Mouse (Mus musculus) urinary bladder, postnatal 25 days (tissue): ENCODE results near the gene Bach1.

Source experiments
- DNase-seq: peaks from one replicate; pipeline ENCODE4 v3.0.0; 2022; ENCODE audit warnings: low spot score

Bach1 gene

DNA sequence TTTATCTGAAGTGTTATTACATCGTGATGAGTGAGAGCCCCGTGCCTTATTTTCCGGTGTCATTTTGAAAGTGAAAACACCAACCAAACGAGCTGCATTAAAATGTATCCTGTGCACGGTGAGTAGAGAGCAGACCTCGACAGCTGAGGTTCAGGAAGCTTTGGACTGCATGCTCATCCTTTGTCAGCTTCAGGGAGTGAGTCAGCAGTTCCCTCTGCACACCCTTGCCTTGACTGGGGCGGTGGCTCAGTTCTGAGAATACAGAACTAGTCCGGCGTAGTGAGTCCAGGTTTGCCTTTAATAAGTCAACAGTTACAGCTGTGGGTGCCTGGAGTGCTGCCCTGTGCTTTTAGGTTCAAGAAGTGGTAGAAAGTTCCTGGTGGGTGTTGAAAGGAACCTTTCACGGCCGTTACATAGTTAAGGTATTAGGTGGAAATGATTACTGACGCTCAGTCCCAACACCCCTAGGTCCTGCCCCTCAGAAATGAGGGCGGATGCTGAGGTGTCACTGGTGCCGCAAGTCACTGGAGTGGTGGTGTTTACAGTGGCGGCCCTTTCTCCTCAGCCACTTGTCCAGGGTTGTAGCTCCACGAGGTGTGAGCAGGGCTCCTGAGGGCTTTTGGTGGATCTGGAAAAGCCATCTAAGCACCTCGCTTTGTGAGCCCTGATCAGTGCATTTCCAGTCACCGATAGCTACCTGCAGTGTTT lies 14.4 kb downstream of the Bach1 start:
- DNase-seq = no peak

DNA sequence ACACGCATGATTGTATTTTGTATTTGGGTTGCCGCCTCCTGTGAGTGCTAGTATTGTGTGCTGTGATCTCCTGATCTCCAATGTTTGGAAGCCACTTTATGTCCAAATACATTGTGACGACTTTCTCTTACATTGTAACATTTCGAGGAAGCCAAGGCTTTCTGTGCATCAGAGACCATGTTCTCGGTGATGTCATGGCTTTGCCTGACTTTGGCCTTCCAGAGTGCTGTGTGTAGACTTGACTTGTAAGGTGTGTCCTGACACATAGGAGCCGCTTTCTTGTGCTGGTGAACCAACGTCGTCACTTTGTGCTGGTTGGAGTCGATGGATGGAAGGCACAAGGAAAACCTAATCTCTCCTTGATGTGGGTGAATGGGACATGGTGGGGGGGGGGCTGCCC lies 15.8 kb downstream of the Bach1 start:
- DNase-seq = no peak

GRCm38 (mm10) chr16:87715221-87715620 lies 16.5 kb downstream of the Bach1 start:
- no peak for DNase-seq

DNA sequence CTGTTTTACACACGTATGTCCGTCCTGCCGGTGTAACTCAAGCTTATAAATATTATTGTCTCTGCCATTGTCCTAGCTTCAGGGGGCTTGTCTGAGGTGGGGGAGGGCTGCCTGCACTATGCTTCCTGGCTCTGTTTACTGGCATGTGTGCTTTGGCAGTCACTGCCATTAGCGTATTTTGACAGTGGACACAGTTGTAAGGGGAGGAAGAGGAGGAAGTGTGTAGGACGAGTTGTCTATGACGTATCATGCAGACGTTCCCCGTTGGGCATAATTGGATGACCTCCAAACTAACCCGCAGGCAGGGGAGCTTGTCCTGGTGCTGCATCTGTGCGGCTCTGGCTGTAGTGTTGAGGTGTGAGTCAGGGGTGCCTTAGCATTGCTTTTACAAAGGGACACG lies 17.5 kb downstream of the Bach1 start:
- DNase-seq = no peak

GRCm38 (mm10) chr16:87717046-87717660 lies 18.4 kb downstream of the Bach1 start:
- DNase-seq = no peak

DNA sequence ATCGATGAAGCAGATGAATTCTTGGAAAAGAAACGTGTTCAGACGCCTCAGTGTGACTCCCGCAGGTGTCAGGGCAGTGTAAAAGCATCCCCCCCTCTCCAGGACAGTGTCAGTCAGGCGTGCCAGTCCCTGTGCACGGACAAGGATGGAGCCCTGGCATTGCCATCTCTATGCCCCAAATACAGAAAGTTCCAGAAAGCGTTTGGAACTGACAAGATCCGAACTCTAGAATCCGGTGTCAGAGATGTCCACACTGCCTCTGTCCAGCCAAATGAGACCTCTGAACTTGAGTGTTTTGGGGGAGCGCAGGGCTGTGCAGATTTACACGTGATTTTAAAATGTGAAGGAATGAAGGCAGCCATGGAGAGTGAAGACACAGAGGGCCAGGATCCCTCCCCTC lies 20.3 kb downstream of the Bach1 start:
- DNase-seq = no peak

DNA sequence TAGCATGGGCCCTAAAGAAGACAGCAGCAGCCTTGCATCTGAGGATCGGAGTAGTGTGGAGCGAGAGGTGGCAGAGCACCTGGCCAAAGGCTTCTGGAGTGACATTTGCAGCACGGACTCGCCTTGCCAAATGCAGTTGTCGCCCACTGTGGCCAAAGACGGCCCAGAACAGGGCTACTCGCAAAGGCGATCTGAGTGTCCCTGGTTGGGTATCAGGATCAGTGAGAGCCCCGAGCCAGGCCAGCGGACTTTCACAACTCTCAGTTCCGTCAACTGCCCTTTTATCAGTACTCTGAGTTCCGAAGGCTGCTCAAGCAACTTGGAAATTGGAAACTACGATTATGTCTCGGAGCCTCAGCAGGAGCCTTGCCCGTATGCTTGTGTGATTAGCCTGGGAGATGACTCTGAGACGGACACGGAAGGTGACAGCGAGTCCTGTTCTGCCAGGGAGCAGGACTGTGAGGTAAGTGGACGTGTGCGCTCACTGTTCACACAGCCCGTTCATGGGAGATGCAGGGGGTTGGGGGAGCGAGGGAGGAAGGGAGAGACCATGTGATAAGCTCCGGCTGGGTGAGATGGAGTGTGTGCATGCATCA lies 21.0 kb downstream of the Bach1 start:
- no peak for DNase-seq

GRCm38 (mm10) chr16:87720851-87721409 lies 22.2 kb downstream of the Bach1 start:
- no peak for DNase-seq

- DNase-seq = no peak
Measured at GRCm38 (mm10) chr16:87722857-87723256, 24.1 kb downstream of the Bach1 start.

GRCm38 (mm10) chr16:87723479-87723878 lies 24.7 kb downstream of the Bach1 start:
- DNase-seq = no peak

DNA sequence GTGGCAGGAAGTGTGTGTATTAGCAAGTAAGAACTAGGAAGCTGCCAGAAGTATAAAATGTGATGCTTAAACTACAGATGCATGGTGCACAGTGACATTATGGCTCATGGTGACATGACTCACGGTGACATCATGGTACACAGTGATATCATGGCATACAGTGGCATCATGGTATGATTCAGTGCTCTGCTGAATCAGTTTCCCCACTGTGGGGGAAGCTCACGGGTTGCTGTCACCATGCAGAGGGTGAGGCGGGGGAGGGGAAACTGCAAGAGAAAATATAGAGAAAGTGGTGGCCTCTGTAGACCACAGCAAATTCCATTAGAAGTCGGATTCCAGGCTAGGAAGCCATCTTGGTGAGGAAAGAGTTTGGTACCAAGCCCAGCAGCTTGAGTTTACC lies 26.1 kb downstream of the Bach1 start:
- DNase-seq = no peak

DNA sequence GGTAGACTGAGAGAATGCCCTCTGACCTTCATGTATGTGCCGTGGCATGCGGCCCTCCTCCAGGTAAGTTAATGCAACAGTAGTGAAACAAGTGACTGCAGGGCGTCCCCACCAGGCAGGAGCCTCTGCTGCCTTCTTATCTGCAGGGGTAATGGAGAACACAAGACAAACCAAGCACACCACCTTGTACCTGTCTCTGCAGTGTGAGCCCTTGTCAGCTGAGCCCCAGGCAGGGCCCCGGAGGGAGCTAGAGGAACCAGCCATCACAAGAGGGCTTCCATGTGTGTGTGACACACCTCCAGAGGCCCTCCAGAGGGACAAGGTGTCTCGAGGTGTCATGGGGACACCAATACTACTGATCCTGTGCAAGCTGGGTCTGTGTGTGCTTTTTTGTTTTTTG lies 26.5 kb downstream of the Bach1 start:
- no peak for DNase-seq

GRCm38 (mm10) chr16:87725963-87726362 lies 27.2 kb downstream of the Bach1 start:
- DNase-seq = no peak

- DNase-seq = no peak
Measured at GRCm38 (mm10) chr16:87726369-87726768, 27.6 kb downstream of the Bach1 start.

- DNase-seq = no peak
Measured at GRCm38 (mm10) chr16:87727250-87727649, 28.5 kb downstream of the Bach1 start.

DNA sequence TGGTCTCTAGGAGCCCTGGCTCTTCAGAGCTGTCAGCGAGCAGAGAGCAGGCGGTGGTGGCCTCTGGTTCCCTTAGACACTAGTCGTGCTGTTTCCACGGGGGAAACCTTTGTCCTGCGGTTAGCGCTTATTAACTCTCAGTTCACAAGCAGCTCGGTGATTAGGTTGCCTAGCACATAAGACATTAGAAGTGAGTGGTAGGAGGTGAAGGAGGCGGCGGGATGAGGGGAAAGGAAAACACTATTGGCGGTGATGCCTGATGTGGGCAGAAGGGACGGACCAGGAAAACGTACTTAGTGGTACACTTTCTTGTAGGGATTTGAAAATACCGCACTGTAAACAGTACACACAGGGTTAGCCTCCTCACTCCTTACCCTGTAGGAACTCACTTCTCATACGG lies 29.2 kb downstream of the Bach1 start:
- no peak for DNase-seq

- DNase-seq = no peak
Measured at GRCm38 (mm10) chr16:87728703-87729102, 30.0 kb downstream of the Bach1 start.

DNA sequence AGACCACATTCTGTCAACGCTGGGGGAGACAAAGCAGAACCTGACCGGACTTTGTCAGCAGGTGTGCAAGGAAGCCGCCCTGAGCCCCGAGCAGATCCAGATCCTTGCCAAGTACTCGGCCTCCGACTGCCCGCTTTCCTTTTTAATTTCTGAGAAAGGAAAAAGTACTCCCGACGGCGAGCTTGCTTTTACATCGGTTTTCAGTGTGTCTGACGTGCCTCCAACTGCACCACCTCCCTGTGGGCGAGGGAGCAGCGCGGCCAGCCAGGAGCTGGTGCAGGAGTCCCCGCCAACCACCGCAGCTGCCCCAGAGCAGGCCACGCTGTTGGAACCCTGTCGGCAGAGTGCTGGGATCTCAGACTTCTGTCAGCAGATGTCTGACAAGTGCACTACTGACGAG lies 30.7 kb downstream of the Bach1 start:
- DNase-seq = no peak

DNA sequence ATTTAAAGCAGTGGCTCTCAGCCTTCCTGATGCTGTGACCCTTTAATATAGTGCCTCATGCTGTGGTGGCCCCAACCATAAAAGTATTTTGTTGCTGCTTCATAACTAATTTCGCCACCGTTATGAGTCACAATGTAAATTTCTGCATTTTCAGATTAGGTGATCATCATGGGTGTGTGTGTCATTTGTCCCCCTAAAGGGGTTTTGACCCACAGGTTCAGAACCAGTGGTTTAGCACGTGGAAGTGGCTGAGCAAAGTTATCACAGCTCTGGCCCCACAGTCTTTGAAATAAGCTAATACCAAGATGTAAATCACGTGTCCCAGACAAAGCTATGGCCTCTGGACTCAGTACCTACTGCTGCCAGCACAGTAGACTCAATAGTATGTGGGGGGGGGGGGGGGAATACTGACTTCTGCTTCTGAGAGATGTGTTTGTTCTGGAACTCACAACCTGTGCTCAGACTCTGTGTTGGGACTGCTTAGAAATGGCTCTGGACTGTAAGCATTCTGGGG lies 36.2 kb downstream of the Bach1 start:
- no peak for DNase-seq

- no peak for DNase-seq
Measured at GRCm38 (mm10) chr16:87736106-87736505, 37.4 kb downstream of the Bach1 start.

DNA sequence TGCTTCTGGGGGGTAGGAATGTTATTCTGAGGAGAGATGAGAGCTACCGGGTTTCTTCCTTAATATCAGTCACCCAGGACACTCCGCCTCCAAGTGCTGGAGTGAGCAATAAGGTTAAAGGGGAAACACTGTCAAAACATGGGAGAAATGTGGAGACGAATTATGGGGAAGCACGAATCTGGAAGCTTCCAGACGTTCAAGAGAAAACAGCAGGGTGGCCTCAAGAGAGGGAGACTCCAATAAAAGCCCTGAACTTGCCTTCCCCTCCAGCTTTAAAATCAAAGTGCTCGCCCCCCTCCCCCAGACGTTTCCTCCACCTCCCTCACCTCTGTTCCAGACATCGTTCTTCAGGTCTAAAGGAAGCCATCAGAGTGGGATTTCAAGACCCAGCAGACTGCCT lies 38.6 kb downstream of the Bach1 start:
- DNase-seq = no peak

DNA sequence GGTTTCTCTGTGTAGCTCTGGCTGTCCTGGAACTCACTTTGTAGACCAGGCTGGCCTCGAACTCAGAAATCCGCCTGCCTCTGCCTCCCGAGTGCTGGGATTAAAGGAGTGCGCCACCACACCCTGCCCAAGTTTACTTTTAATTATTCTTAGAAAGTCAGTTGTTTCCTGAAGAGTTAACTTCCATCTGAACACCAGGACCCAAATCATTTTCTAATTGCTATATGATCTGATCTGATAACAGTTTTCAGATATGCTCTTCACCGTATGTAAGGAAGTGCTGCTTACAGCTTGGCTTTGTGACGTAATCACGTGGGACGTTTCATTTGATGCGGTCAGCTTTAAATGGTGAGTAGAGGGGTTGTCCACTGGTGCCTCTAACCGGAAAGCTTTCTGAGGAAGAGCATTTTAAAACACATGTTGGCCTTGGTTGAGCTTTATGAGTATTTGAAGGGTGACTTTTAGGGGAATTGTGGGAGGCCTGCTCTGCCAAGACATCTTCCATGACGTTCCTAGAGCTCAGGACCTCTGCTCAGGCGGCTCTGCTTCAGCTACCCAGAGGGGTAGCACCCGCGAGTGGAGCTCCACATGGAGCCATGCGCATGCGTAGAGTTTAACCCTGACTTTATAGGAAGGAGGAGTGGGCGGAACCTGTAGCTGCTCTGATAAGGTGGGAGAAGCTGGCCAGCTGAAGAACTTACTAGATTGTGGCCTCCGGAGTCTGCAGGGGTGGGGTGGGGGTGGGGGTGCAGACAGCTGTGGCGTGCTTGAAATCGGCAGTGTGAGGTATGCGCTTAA lies 39.3 kb downstream of the Bach1 start:
- DNase-seq = no peak
